Mouse (Mus musculus) liver, postnatal 0 days (tissue): Measurements from ENCODE around the gene Gtf3c5. TPM values are rescaled to one million over a fixed set of nuclear protein-coding genes. Genes with fewer than 3 reads are reported as not detected.

Experiments
- ATAC-seq: fragments of 200-750 bp; cut with Nextera tagmentation; 2 replicates; pipeline ENCODE4 v1.8.0; 2017; ENCODE audit warnings: mild to moderate bottlenecking, moderate library complexity
- DNase-seq: peaks from one replicate; pipeline ENCODE4 v3.0.0-alpha.2; 2016
- H3K27ac ChIP-seq: fragments of 300-500 bp; sonication (generic); 2 replicates; pipeline ENCODE4 v1.5.1; 2014; ENCODE audit warnings: antibody characterized with exemption, moderate library complexity, mild to moderate bottlenecking, low read depth
- H3K27me3 ChIP-seq: fragments of 300-500 bp; sonication (generic); 2 replicates; pipeline ENCODE4 v1.6.1; 2014; ENCODE audit warnings: low read length, control low read depth, mixed read lengths; ENCODE audit not compliant: insufficient read depth
- H3K36me3 ChIP-seq: fragments of 300-500 bp; sonication (generic); replicated peaks from 2 replicates; pipeline ENCODE4 v1.6.1; 2014; ENCODE audit warnings: mild to moderate bottlenecking, control low read depth, low read length, moderate library complexity, mixed read lengths; ENCODE audit not compliant: insufficient read depth
- H3K4me1 ChIP-seq: fragments of 300-500 bp; sonication (generic); 2 replicates; pipeline ENCODE4 v1.6.1; 2014; ENCODE audit warnings: antibody characterized with exemption, mild to moderate bottlenecking, control low read depth; ENCODE audit not compliant: insufficient read depth
- H3K4me2 ChIP-seq: fragments of 300-500 bp; sonication (generic); 2 replicates; pipeline ENCODE4 v1.6.1; 2014; ENCODE audit warnings: low read depth, mild to moderate bottlenecking, low read length, moderate library complexity, mixed read lengths
- H3K4me3 ChIP-seq: fragments of 300-500 bp; sonication (generic); 2 replicates; pipeline ENCODE4 v1.5.1; 2014; ENCODE audit warnings: low read depth, low read length
- H3K9ac ChIP-seq: fragments of 300-500 bp; sonication (generic); replicated peaks from 2 replicates; pipeline ENCODE4 v1.6.1; 2014; ENCODE audit warnings: mild to moderate bottlenecking, moderate library complexity
- H3K9me3 ChIP-seq: fragments of 300-500 bp; sonication (generic); 2 replicates; pipeline ENCODE4 v1.6.1; 2016; ENCODE audit warnings: mild to moderate bottlenecking, control low read depth, low read length, mixed read lengths
- CTCF ChIP-seq: sonication (generic); IDR thresholded peaks from 2 replicates; pipeline ENCODE4 v1.5.1; 2016; ENCODE audit warnings: antibody characterized with exemption, low read depth
- EP300 ChIP-seq: IDR thresholded peaks from 2 replicates; pipeline ENCODE4 v1.6.1; 2016; ENCODE audit warnings: antibody characterized with exemption, low read depth, mild to moderate bottlenecking
- WGBS: fragments of 180-500 bp; shearing (Covaris S2); extraction: QIAGEN DNeasy Blood & Tissue Kit; methylation state at CpG from one replicate; pipeline ENCODE4 v1.1.7; 2014; ENCODE audit not compliant: insufficient replicate concordance; 5-methylcytosine and 5-hydroxymethylcytosine counted together
- microRNA-seq: library from miRNA; unstranded; fragments of <30 nt; microRNA quantifications from one replicate; pipeline ENCODE4, GENCODE M21; 2016
- polyA plus RNA-seq: library from polyadenylated mRNA; unstranded; fragments of >200 nt; fragmentation: Nextera tagmentation; extraction: Ambion mirVana; gene quantifications from 2 replicates; pipeline ENCODE4 v1.2.1, GENCODE M21; 2015

The Gtf3c5 gene
- polyA plus RNA-seq, 1 experiment from 2014 or later = 5.8 TPM

- no peaks in the 10 kb centered on the region for H3K9me3 ChIP-seq
- H3K36me3 ChIP-seq = no peaks in the 10 kb centered on the region
These were observed 63.0 kb downstream of the Gtf3c5 start for GRCm38 (mm10) chr2:28520581-28520980.

GRCm38 (mm10) chr2:28518231-28518630 is 65.3 kb downstream of the Gtf3c5 start:
- no peaks in the 10 kb centered on the region for H3K36me3 ChIP-seq
- H3K9me3 ChIP-seq = no peaks in the 10 kb centered on the region
- no peak overlapping the region for H3K27ac ChIP-seq
- H3K4me1 ChIP-seq = peaks cover 9% of the 10 kb centered on the region
- H3K4me2 ChIP-seq = no peak overlapping the region
- no peak for ATAC-seq
- no peak for DNase-seq
- TF ChIP-seq EP300 = no peak
- TF ChIP-seq CTCF = no peak
- H3K9ac ChIP-seq = no peak overlapping the region
- WGBS = 83% methylated on average over 2 of the region's 2 CpGs
- H3K4me3 ChIP-seq = no peak overlapping the region
- H3K27me3 ChIP-seq = peaks cover 8% of the 10 kb centered on the region; the same call in 1 of the 2 replicates

More at GRCm38 (mm10) chr2:28520581-28520980, 63.0 kb downstream of the Gtf3c5 start:
- Histone ChIP-seq H3K4me1 (peaks cover 6% of the 10 kb centered on the region), H3K4me2 (no peak overlapping the region), H3K9ac (no peak overlapping the region), H3K4me3 (no peak overlapping the region), H3K27me3 (no peaks in the 10 kb centered on the region), H3K27ac (no peak overlapping the region)
- TF ChIP-seq CTCF (no peak), EP300 (no peak)
- 63% methylated on average over 5 of the region's 5 CpGs for WGBS
- no peak for ATAC-seq
- DNase-seq = no peak

DNA sequence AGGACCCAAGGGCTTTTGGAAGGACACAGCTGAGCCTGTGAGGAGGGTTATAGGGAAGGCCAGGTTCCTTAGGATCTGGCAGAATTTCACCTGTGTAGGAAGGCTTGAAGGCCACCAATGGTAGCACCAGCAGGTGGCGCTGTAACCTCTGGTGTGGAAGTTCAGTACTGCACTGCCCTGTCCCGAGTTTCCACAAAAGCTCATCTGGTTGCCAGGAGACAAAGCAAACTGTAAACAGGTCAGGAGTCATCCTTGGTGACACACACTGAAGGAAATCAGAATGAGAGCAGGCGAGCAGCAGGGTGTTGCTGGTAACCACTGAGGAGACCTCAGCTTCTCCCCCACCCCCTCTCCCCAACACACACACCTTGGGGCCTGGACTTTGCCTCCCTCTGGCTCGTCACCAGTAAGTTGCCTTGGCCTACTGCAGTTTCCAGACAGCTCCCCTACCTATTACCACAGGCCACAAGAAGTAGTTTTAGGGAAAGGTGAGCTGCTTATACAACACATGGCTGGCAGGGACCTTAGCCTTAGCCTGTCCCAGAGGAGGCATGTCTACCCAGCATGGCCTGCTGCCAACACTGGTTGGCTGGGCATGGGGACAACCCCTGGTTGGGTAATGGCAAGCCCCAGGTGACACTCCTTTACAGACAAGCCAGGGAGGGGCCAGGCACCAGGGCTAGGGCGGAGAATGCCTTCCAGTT is 66.2 kb downstream of the Gtf3c5 start:
- Histone ChIP-seq H3K9ac (no peak overlapping the region), H3K4me2 (no peak overlapping the region), H3K27ac (no peak overlapping the region), H3K9me3 (no peaks in the 10 kb centered on the region), H3K36me3 (no peaks in the 10 kb centered on the region), H3K27me3 (peaks cover 16% of the 10 kb centered on the region; the same call in 1 of the 2 replicates), H3K4me3 (no peak overlapping the region), H3K4me1 (peaks cover 14% of the 10 kb centered on the region)
- TF ChIP-seq CTCF (peak; percentile 94), EP300 (no peak)
- ATAC-seq = peak; percentile 87
- peak; percentile 89 for DNase-seq
- WGBS = 26% methylated on average over 5 of the region's 5 CpGs

Small RNA genes lying within 50 kb of the gene (microRNA-seq; reads per million reads assigned to microRNA genes)
- not detected for gene Gm22824

Other genes with a start within 250 kb of the Gtf3c5 start
- 0.02 and 0.05 TPM in 2 replicates for gene Ppp1r26, start 137.0 kb downstream of the Gtf3c5 start, polyA plus RNA-seq
- not detected in 2 replicates for gene 1700007K13Rik, start 117.4 kb downstream of the Gtf3c5 start, polyA plus RNA-seq
- 24.9 and 26.5 TPM in 2 replicates for gene Mrps2, start 115.7 kb downstream of the Gtf3c5 start, polyA plus RNA-seq
- gene Gbgt1, start 86.9 kb downstream of the Gtf3c5 start, polyA plus RNA-seq = 0.56 and 0.64 TPM in 2 replicates
- gene Gm10134, start 77.7 kb downstream of the Gtf3c5 start, polyA plus RNA-seq = 1.5 and 1.9 TPM in 2 replicates
- 1.8 TPM in 2 replicates for gene Ralgds, start 70.6 kb downstream of the Gtf3c5 start, polyA plus RNA-seq
- 4.7 TPM in 1 of 2 replicates, not detected in the other for gene Cel, start 20.3 kb downstream of the Gtf3c5 start, polyA plus RNA-seq
- gene Gfi1b, start 38.2 kb upstream of the Gtf3c5 start, polyA plus RNA-seq = 48.9 and 52.2 TPM in 2 replicates
- 3.7 TPM in 2 replicates for gene Tsc1, start 57.5 kb upstream of the Gtf3c5 start, polyA plus RNA-seq
- 2.1 and 2.5 TPM in 2 replicates for gene Spaca9, start 116.0 kb upstream of the Gtf3c5 start, polyA plus RNA-seq
- gene Ak8, start 116.4 kb upstream of the Gtf3c5 start, polyA plus RNA-seq = 0.28 and 0.41 TPM in 2 replicates